Mouse (Mus musculus): ENCODE data around the gene Zbtb20.

Gene Zbtb20

DNA sequence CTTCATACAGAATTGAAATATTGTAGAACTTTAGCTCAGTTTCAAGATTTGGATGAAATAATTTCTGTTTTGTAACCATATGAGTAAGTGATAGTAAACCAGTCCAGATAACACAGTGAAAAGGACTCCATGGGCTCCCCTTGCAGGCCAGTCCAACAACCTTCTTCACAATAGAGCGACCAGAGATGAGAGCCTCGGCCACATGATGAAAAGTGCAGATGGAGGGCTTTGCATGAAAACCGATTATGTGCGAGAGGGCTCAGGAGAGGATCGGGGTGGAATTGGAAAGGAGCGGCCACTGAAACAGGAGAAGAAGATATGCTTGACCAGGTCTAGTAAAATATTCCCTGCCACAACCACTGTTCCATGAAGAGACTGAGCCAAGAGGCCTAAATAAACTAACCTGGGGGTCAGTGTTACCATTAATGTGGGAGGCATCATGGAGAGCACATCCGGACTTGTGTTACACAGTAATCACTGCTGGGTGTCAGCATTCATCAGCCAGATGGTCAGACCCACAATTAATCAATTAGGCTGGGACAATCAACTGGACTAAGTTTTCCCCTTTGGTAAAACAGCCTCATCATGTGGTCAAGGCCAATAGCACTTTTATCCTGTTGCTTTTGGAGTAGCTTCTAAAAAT lies 485.3 kb downstream of the Zbtb20 start:
- no peak for DNase-seq (ENCODE audit: low spot score in 2 of 2)

DNA sequence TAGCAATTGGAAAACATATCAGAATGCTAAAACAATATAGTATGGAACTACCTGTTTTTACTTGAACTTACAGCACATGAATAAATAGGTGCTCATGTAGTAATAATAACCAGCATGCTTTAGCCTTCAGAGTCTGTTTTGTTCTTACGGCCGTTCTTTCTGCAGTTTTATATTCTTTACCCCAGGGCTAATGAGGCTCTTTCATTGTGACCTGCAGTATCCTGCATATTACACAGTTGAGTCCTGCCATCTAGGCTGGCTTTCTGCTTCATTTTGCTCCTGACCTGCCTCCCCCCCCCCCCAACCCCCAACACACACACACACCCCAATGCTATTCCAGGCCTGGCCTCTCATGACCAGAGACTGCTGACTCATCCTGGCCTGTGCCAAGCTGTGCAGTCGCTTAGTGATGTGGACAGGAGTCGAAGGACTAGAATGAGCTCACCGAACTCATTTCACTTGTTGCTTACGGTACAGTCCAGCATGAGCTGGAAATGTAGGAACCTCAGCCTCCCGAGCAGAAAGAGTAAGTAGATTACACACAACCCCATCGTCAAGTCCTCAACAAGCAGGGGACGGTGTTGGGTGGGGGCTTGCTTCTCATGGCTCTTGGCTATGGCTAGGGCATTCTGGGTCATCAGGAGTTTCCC lies 487.1 kb downstream of the Zbtb20 start:
- DNase-seq (ENCODE audit: low spot score in 2 of 2): no peak

DNA sequence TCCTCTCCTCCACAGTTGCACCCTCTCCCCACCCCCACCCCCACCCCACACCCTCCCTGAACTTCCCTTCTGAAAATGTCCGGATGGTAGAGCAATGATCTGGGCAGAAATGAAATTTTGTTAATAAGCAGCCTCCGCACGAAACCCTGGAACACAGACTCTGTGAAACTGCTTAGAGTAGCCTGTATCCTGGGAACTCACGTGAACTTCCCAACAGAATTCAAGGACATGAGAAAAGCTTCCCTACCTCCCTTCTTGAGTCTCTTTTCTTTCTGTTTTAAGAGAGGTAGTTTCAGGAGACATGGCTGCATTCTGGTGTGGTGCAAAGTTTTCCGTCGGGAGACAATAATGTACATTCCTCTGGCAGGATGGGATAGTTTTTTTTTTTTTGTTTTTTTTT lies 487.6 kb downstream of the Zbtb20 start:
- DNase-seq (ENCODE audit: low spot score in 2 of 2): no peak

DNA sequence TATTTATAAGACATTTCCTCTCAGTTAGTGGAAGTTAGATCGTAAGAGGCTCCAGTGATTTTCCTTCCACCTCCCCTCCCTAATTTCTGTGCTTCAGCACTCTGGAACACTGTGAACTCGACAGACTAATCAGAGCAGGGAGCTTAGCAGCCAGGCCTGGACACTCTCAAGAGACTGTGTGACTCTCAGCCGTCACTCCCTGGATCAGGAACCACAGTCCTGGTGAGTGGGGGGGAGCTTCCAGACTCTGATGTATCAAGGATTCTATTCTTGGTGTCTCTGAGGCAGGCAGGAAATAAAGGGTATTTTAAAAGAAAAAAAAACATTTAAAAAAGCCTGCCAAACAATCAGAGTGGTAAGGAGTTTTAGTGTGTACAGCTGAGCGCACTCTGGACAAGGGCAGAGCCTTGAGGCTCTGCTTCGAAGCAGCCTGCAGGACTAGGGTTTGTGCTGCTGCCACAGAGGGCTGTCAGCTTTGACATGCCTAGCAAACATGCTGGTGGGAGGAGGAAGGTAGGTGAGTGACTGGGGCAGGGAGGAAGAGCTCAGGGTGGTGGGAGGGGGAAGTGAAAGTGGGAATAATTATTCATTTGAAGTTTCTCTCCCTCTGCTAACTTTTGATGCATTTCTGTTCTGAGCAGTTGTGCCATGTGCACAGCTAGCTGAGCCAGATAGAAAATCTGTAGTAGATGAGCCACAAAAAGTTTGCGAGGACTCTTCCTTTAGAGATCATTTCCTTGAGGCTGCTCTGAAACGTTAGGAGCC lies 488.3 kb downstream of the Zbtb20 start:
- peak; percentile 16 to 17 for DNase-seq (ENCODE audit: low spot score in 2 of 2)

DNA sequence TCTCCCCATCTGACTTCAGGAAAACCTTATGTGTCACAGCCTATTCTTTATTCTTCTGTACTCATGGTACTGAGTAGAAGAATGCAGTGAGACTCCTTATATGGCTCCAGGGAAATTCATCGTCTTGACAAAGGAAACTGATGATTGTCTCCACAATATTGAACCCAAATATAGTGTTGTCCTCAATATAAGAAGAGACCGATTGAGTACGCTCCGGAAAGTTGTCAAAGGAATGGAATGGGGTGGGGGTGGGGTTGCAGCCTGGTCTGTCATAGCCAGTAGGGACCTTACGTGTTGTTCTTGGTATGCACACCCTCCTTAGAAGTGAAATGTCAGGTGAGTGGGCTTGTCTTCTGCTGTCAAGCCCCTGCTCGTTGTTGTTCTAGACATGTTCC lies 488.8 kb downstream of the Zbtb20 start:
- no peak for DNase-seq (ENCODE audit: low spot score in 2 of 2)

DNA sequence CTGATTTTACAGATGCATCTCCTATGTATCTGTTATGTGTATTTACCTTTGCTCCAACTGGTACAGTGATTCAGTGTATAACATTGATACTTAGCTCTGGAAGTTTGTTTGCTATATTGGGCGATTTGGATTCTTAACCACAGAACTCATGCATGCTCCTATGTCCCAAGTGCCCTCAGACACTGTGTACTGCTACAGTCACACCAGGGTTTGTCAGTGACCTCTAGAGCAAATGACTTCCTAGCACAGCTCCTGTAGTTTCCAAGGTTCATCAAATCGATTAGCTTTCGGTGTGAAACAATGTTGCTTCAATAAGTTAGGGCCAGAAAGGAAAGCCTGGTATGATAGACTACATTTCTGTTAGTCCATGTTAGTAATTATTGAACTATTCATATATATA lies 489.6 kb downstream of the Zbtb20 start:
- no peak for DNase-seq (ENCODE audit: low spot score in 2 of 2)

DNA sequence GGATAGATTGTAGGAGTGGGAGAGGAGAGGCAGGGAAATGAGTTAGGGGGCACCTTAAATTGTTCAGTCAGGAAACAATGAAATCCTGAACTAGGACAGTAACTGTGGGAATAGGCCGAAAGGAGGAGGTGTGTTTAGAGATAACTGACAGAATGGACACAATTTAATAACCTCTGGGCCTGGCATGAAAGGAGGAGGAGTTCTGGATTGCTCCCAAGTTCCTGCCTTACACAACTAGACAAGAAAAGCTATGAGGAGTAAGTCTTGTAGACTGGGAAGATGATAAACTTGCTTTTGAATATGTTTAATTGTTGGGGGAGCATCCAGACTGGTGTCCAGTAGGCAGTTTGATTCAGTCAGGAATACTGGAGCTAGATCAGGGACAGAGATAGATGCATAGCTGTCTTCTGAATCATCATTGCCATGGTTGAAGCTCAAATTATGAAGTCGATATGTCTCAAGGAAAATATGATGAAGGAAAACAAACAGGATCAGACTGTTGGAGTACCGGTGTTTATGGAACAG lies 494.9 kb downstream of the Zbtb20 start:
- DNase-seq (ENCODE audit: low spot score in 2 of 2): no peak

DNA sequence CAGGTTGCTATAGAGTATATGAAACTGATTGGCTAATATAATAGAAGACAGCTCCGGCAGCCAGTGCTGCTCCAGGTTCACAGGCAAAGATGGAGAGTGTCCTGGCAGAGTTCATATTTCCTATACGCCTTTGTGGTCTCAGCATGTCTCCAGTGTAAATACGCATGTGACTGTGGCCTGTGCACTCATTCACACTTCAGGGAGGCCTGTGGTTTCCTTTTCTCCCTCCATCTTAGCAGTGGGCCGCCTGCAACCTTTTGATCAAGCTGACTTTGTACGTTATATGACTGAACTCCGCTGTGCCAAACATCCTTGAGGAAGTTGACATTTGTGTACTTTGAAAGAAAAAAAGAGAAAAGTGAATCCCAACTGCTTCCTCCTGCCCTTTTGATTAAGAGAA lies 501.1 kb downstream of the Zbtb20 start:
- DNase-seq (ENCODE audit: low spot score in 2 of 2): no peak

DNA sequence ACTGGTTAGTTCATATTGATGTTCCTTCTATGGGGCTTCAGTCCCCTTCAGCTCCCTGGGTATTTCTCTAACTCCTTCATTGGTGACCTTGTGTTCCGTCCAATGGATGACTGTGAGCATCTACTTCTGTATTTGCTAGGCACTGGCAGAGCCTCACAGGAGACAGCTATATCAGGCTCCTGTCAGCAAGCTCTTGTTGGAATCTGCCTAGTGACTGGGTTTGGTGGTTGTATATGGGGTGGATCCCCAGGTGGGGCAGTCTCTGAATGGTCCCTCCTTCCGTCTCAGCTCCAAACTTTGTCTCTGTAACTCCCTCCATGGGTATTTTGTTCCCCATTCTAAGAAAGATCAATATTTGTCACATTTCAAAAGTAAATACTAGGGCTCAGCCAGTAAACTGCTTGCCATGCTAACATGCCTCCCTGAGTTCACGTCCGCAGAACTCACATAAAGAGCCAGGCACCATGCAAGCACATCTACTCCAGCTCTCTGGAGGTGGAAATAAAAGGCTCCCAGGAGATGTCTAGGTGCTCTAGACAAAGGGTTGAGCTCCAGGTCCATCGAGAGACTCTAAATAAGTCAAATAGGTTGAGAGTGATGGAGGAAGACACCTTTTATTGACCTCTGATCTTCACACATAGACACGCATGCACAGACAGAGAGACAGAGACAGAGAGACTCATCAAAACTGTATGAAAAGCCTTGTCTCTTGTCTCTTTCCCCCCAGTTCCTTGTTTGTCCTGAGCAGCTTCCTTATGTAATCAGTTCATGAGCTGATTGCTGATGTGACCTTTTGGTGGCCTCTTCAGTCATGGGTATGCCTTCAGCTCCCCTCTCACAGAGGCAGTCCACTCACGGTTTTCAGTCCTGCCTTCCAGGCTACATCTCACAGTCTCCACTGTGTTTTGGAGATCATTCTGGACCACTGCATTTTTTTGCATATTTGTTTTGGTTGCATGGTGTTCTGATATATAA lies 504.0 kb downstream of the Zbtb20 start:
- DNase-seq (ENCODE audit: low spot score in 2 of 2): no peak

DNA sequence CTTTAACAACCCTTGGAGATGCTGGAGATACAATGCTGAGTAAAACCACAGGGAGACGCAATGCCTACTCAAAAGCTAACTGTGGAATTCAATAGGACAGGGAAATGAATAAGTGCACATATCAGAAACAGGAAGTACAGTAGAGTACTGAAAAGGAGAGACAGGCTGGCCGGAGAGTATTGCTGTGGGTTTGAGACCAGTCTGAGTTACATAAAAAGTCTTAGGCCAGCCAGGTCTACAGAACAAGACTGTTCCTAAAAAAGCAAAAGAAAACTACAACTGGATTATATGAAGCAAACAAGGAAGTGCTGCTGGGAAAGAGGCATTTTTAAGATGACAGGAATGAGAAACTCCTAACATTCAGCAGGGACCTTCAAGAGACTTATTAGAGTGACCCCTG lies 505.5 kb downstream of the Zbtb20 start:
- no peak for DNase-seq (ENCODE audit: low spot score in 2 of 2)

DNA sequence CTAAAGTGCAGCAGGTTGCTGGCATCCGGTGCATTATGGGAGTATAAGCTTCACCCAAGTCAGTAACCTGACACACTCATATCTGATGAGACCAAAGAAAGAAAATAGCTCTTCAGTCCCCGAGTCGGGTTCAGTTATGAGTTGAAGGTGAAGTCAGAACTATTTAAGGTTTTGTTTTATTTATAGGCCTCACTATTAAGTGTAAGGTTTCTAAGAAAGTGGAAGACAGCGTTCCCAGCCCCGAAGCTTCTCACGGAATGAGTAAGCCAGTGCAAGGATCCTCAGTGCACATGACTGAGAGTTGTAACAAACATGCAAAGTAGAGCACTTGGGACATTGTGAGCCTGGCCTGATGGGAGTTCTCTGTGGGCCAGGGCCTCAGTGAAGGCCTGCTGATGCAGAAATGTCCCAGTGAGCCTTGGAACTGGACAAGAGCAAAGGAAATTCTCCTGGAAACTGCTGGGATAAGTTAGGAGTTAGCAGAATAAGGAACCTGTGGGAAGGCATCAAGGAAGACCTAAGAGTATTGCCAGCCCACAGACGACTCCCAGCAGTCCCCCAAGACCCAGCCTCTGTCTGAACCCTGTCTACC lies 507.6 kb downstream of the Zbtb20 start:
- DNase-seq (ENCODE audit: low spot score in 2 of 2): no peak

DNA sequence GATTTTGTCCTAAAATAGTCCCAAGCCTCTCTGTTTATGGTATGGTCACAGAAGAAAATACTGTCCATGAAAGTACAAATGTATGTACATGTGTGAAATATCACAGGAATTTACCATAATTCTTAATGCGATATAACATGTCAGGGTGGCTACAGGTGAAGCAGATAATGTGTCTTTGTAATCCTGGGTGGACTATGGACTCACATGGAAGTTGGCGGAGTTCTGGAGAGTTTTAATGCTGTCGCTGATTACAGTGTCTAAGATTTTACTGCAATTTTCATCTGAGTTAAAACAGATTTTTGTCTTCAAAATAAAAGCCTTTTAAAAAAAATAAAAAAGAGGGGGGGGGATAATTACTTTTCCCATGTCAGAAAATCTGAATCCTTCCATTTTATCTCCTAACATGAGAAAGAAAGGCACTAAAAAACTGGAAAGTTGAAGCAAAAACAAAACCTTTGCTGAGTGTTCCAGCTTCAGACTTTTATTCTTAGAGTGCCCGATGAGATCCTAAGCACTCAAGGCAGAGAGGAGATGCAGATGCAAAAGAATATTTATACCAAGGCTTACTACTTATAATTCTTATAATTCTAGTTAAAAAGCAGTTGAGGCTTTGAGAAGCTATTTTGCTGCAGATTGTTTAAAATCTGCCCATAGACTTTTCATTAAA lies 509.4 kb downstream of the Zbtb20 start:
- no peak for DNase-seq (ENCODE audit: low spot score in 2 of 2)

DNA sequence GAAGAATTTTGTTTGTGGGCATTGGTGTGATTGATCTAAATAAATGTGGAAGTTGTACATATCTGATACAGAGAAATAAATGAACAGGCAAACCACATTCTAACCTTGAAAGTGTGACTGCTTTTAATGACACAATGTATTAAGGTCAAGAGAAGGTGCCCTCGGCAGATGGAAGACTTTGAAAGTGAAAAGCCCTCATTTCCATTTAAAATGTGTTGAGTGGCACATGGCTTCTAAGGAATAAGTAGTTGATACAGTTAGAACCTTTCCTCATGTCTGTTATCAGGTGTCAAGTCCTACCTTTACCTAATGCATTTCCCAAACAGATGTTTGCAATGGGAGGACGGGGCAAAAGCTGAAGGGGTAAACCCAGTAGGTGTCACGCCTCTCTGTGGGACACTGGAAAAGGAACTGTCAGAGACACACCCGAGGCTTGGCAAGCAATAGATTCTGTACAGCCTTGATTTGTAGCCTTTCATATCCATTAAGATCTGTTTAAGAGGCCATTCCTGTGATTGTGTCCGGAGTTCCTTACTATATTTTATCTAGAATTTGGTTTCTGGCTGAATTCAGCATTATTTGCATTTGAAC lies 510.0 kb downstream of the Zbtb20 start:
- no peak for DNase-seq (ENCODE audit: low spot score in 2 of 2)

DNA sequence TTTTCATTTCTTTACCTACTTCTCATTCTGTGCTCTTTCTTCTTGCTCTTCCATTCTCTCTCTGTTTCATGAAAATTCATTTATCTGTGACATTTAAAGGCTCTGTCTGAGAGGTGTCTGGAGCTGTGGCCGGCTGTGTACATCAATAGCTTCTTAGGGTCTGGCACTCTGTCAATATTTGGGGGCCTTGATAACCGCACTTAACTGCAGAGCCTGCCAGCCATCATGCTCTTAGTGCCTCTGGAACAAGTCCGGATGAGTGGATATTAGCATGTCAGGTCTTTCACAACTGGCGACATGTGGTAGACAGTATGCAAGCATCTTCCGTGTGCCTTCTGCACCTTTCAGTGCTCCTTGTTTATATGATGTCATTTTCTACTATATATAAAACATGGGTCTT lies 510.7 kb downstream of the Zbtb20 start:
- no peak for DNase-seq (ENCODE audit: low spot score in 2 of 2)

DNA sequence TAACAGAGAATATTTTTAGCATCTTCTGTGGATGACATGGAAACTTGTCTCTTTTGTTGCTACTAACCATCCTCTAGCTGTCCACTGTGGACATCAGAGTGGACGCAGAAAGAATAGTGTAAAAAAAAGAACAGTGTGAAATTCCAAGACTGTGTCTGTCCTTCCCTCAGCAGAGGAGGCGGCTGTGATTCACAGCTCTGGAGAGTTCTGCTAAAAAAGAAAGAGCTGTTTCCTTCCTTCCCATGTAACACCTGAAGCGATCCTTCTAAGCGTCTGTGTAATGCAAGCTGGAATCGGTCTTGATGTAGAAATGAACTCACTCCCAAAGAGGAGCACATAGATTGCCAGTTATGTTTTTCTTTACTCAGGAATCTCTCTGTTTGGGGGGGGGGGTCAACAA lies 512.7 kb downstream of the Zbtb20 start:
- DNase-seq (ENCODE audit: low spot score in 2 of 2): no peak

DNA sequence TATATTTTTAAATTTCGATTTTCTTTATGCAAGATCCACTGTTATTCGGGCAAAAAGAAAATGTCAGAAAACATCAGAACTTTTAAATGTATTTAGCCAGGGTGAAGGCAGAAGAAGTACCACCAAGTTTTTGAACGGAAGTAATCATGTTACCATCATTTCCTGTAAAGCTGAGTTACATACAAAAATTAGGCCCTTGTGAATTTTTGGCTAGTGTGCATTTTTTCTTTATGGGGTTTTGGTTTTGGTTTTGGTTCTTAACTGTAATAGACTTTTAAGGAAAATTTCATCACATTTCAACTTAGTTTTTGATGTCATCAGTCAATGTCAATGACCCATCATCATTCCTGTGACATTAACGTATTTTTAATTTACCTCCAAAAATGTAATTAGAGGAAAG lies 514.7 kb downstream of the Zbtb20 start:
- DNase-seq (ENCODE audit: low spot score in 2 of 2): no peak

DNA sequence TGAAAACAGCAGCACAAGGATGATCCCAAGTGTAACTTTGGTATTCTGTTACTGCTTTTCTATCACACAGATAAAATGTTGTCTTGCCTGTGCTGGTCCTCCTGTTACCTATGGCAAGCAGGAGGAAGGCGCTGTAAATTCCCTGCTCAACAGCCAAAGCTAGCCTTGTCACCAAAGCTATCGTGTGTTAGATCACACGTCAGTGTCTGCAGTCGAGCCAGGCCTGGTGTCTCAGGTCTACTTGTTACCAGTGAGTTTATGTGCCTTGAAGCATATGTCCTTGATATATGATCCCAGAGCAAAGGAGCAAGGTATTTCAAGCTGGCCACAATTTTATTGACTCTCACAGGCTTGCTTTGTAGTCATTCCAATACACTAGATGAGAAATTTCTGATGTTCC lies 517.7 kb downstream of the Zbtb20 start:
- no peak for DNase-seq (ENCODE audit: low spot score in 2 of 2)

DNA sequence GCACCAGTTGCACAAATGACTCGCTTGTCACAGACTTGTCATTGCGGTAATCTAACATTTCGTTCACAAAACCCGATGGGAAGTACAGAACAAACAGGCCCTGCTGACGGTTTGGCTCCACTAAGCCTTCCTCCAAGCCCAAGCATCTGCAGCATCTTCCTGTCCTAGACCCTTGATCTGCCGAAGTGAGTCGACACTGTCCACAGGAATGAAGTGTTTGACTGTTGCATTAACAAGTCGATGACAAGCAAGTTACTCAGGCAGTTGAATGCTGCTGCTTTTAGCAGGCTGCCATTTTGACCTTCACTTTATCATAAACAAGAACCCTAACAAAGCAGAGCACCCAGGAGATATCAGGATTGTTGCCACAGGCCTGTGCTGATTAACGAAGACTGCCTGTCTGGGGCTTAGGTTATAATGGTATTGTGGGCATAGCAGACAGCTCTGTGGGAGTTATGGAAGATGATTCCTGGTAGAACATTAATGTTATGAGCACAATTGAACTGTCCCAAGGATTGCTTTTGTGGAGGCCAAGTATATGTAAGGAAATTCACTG lies 518.4 kb downstream of the Zbtb20 start:
- no peak for DNase-seq (ENCODE audit: low spot score in 2 of 2)

DNA sequence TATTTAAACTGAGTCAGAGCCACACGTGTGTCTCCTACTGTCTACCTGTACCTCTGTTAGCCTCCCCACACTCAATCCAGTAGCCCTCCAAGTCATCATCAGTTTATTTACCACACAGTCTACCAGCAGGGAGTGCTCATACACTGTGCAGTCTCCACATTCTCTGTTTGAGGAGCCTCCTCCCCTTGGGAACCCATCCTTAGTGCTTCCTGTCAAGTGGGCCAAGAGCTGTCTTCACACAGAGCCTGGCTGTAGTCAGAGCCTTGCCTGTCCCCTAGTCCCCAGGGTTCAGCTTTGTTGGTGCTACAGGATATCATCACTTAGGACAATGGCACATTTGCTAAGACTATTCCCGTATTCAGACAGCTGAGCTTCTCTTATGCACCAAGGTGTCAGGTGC lies 519.1 kb downstream of the Zbtb20 start:
- DNase-seq (ENCODE audit: low spot score in 2 of 2): no peak
